Mouse (Mus musculus) thymus, adult 2 months (tissue): ENCODE measurements around the gene Twnk. TPM values are rescaled to one million over a fixed set of nuclear protein-coding genes. Genes with fewer than 3 reads are reported as not detected.

Experiments used
- DNase-seq: peaks from one replicate; pipeline ENCODE4 v3.0.0; 2021
- H3K27ac ChIP-seq: fragments of 200-500 bp; 2 replicates; pipeline ENCODE4 v1.5.1; 2012; ENCODE audit warnings: low read length, control low read depth; ENCODE audit not compliant: control insufficient read depth, insufficient read depth
- H3K27me3 ChIP-seq: fragments of 200-500 bp; 2 replicates; pipeline ENCODE4 v1.6.1; 2012; ENCODE audit warnings: mild to moderate bottlenecking, low read length, moderate library complexity, mixed read lengths; ENCODE audit not compliant: control insufficient read depth, insufficient read depth
- H3K36me3 ChIP-seq: fragments of 200-500 bp; 2 replicates; pipeline ENCODE4 v1.6.1; 2012; ENCODE audit warnings: mild to moderate bottlenecking, low read length, moderate library complexity; ENCODE audit not compliant: control insufficient read depth, insufficient read depth
- H3K4me1 ChIP-seq: fragments of 200-500 bp; replicated peaks from 2 replicates; pipeline ENCODE4 v1.6.1; 2012; ENCODE audit warnings: low read length; ENCODE audit not compliant: control insufficient read depth, insufficient read depth
- H3K4me3 ChIP-seq: fragments of 200-500 bp; 2 replicates; pipeline ENCODE4 v1.5.1; 2012; ENCODE audit warnings: mild to moderate bottlenecking, low read length, control low read depth, moderate library complexity; ENCODE audit not compliant: control insufficient read depth, insufficient read depth
- CTCF ChIP-seq: fragments of 200-500 bp; IDR thresholded peaks from 2 replicates; pipeline ENCODE4 v1.5.1; 2012; ENCODE audit warnings: mild to moderate bottlenecking, control low read depth, low read length, moderate library complexity, borderline replicate concordance; ENCODE audit not compliant: control insufficient read depth, poor library complexity, insufficient read depth; ENCODE audit errors: extremely low read depth
- POLR2A ChIP-seq: fragments of 200-500 bp; IDR thresholded peaks from 2 replicates; pipeline ENCODE4 v1.6.1; 2012; ENCODE audit warnings: mild to moderate bottlenecking, low read length, control low read depth, moderate library complexity; ENCODE audit not compliant: control insufficient read depth, poor library complexity, insufficient read depth; ENCODE audit errors: extremely low read depth
- whole genome bisulfite sequencing: fragments of 180-500 bp; shearing (Covaris S2); methylation state at CpG from one replicate; pipeline ENCODE4 v1.1.7; 2018; 5-methylcytosine and 5-hydroxymethylcytosine counted together
- polyA plus RNA-seq: library from polyadenylated mRNA; depleted of rRNA; stranded (reverse); fragments of >200 nt; gene quantifications from 2 replicates; pipeline ENCODE4 v1.2.3, GENCODE M21; 2012; rRNA removed

Gene Twnk
- polyA plus RNA-seq, 1 experiment, result 11.6 TPM

DNA sequence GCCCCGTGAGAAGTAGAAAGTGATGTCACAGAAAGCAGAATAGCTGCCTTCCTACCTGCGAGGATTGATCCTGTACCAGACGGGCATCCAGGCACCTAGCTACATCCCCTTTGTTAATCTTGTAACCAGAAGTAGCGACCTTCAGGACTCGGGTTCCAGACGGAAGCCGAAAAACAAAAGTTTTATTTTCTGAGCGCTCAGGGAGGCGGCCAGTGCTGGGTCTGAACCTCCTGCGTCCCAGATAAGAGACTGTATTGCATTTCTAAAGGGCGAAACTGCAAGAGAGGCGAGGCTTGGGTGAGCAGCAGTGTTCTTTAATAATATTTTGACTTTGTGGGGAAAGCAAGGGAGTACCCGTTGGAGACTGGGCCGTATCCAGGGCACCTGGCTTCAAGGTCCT is 53.4 kb downstream of the Twnk start:
- Histone ChIP-seq H3K4me3 (peak overlapping the region; percentile 89), H3K27ac (peak overlapping the region; percentile 83; the same call in 1 of the 2 replicates), H3K36me3 (no peaks in the 10 kb centered on the region), H3K4me1 (peaks cover 16% of the 10 kb centered on the region), H3K27me3 (no peaks in the 10 kb centered on the region)
- TF ChIP-seq CTCF (no peak), POLR2A (no peak)
- no peak for DNase-seq
- WGBS, result 2% methylated on average over 14 of the region's 14 CpGs

Other genes starting within 250 kb of the Twnk start
- gene Pax2, start 249.6 kb upstream of the Twnk start, polyA plus RNA-seq, result 0.10 and 0.12 TPM in 2 replicates
- 98.6 and 134 TPM in 2 replicates for gene Slf2, start 74.5 kb upstream of the Twnk start, polyA plus RNA-seq
- 13.7 TPM in 2 replicates for gene Sema4g, start 16.6 kb upstream of the Twnk start, polyA plus RNA-seq
- 121 and 137 TPM in 2 replicates for gene Mrpl43, start 779 bp downstream of the Twnk start, polyA plus RNA-seq
- gene Lzts2, start 8.8 kb downstream of the Twnk start, polyA plus RNA-seq, result 37.6 and 41.2 TPM in 2 replicates
- 0.33 and 0.47 TPM in 2 replicates for gene Pdzd7, start 40.1 kb downstream of the Twnk start, polyA plus RNA-seq
- 46.9 and 61.1 TPM in 2 replicates for gene Sfxn3, start 41.8 kb downstream of the Twnk start, polyA plus RNA-seq
- 4.6 and 7.9 TPM in 2 replicates for gene Kazald1, start 69.6 kb downstream of the Twnk start, polyA plus RNA-seq
- 0.19 and 0.29 TPM in 2 replicates for gene Tlx1, start 145.0 kb downstream of the Twnk start, polyA plus RNA-seq
- 0.06 TPM in 1 of 2 replicates, not detected in the other for gene Lbx1, start 230.1 kb downstream of the Twnk start, polyA plus RNA-seq